Mouse (Mus musculus) lung, postnatal 0 days (tissue): ENCODE results near the gene Bglap3.
"Not testable (repeated sequence)": the region's sequence is repeated elsewhere in the genome, so short reads cannot be mapped to it uniquely, and the experiment has no call there.

ENCODE experiments used
- CTCF ChIP-seq: IDR thresholded peaks from 2 replicates; pipeline ENCODE4 v1.5.1; 2016; ENCODE audit warnings: antibody characterized with exemption, mild to moderate bottlenecking
- EP300 ChIP-seq: IDR thresholded peaks from 2 replicates; pipeline ENCODE4 v1.6.1; 2016; ENCODE audit warnings: antibody characterized with exemption, mild to moderate bottlenecking, control low read depth

GRCm38 (mm10) chr3:88378599-88378998 is 6.1 kb upstream of the Bglap3 start, which contains the start of gene Bglap2:
- TF ChIP-seq CTCF, EP300: not testable (repeated sequence)
